Mouse (Mus musculus): ENCODE measurements around the gene Notum. TPM values are rescaled to one million over a fixed set of nuclear protein-coding genes. Genes with fewer than 3 reads are reported as not detected.
A peak's percentile ranks its signal among the peaks of the same experiment; 100 is the strongest.

Gene Notum
- polyA plus RNA-seq, 1 experiment from 2014 or later, result 1.3 TPM

DNA sequence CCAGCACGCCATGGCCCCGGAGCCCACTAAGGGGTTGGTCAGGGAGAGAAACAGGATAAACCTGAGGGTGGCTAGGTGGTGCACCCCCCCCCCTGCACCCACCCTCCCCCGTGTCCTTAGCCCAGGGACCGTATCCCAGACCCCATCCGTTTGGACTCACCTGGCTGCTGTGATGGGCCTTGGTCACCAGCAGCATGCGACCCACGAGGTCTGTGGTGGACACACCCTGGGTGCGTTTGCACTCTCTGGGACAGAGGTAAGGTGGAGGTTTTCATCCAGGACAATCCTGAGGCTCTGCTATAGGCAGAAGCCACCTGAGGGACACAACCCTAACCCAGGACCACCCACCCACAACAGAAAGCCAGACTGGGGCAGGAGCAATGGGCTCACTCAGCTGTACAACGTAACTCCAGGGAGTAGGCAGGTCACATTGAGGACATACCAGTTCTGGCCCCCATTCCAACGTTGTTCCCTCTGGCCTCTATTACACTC lies 47.4 kb downstream of the Notum start:
- Histone ChIP-seq H3K4me2 (ENCODE audit: low read length) (no peak overlapping the region), H3K27me3 (ENCODE audit: control insufficient read depth, insufficient read depth, low read length) (no peaks in the 10 kb centered on the region), H3K9ac (replicated peaks; ENCODE audit: low read length) (no peak overlapping the region), H3K9me3 (ENCODE audit: control insufficient read depth, low read length) (no peaks in the 10 kb centered on the region), H3K27ac (replicated peaks; ENCODE audit: low read depth, low read length) (no peak overlapping the region), H3K36me3 (ENCODE audit: control insufficient read depth, insufficient read depth, low read length) (peaks cover 59% of the 10 kb centered on the region), H3K4me3 (replicated peaks; ENCODE audit: low read depth, low read length) (no peak overlapping the region), H3K4me1 (ENCODE audit: control insufficient read depth, insufficient read depth, low read length) (peaks cover 7% of the 10 kb centered on the region)
- DNase-seq (no peak), ATAC-seq (ENCODE audit: low FRiP score, low TSS enrichment) (no peak)
- 90% methylated on average over 10 of the region's 10 CpGs for WGBS

DNA sequence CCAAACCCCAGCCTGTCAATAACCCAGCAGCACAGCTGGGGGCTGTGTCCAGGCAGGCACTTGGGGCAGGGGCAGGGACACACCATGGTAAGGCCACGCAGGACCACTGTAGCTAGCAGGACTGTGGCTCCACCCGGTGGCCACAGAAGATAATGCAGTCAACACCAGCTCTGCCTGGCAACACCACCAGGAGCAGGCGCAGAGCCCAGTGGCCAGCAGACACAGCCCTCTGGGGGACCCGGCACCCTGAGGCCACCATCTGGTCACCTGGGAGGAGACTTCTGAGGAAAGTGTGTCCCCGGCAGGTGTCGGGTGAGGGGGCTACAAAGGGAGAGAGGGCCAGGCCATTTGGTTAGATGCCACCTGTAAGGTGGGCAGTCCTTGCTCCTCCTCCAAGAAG lies 48.2 kb downstream of the Notum start:
- DNase-seq (peak; percentile 74), ATAC-seq (ENCODE audit: low FRiP score, low TSS enrichment) (0 out of 2 replicates have a peak, but pooled peaks have one; percentile 21)
- Histone ChIP-seq H3K27ac (replicated peaks; ENCODE audit: low read depth, low read length) (no peak overlapping the region), H3K4me3 (replicated peaks; ENCODE audit: low read depth, low read length) (no peak overlapping the region), H3K36me3 (ENCODE audit: control insufficient read depth, insufficient read depth, low read length) (peaks cover 54% of the 10 kb centered on the region), H3K27me3 (ENCODE audit: control insufficient read depth, insufficient read depth, low read length) (no peaks in the 10 kb centered on the region), H3K9me3 (ENCODE audit: control insufficient read depth, low read length) (no peaks in the 10 kb centered on the region), H3K9ac (replicated peaks; ENCODE audit: low read length) (no peak overlapping the region), H3K4me2 (ENCODE audit: low read length) (no peak overlapping the region), H3K4me1 (ENCODE audit: control insufficient read depth, insufficient read depth, low read length) (peaks cover 7% of the 10 kb centered on the region)
- WGBS, result 49% methylated on average over 6 of the region's 6 CpGs

DNA sequence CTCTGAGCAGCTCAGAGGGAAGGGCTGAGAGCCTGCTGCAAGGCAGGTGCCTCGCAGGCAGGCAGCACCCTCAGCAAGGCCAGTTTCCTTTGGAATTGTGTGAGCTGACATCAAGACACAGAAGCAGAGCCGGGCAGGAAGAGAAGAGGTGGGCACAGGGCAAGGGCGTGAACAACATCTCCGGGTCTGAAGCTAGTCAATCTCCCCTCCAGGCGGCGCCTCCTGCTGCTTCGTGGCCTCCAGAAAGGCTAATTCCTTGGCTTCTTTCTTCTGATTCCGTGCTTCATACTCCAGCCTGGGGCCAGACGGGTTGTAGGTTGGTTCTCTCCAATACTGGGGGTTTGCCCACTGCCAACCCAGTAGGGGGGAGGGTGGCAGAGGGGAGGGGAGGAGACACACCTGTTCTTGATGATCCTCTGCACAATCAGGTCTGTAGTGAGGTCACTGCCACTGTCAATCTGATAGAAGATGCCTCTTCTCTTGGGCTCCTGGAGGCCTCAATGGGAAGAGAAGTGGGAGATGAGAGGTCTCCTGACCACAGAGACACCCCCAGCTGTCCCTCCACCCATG lies 50.4 kb downstream of the Notum start:
- H3K9me3 ChIP-seq (ENCODE audit: control insufficient read depth, low read length), result no peaks in the 10 kb centered on the region
- no peaks in the 10 kb centered on the region for H3K4me1 ChIP-seq (ENCODE audit: control insufficient read depth, insufficient read depth, low read length)
- peaks cover 71% of the 10 kb centered on the region for H3K36me3 ChIP-seq (ENCODE audit: control insufficient read depth, insufficient read depth, low read length)
- no peak overlapping the region for H3K4me2 ChIP-seq (ENCODE audit: low read length)
- no peak overlapping the region for H3K27ac ChIP-seq (replicated peaks; ENCODE audit: low read depth, low read length)
- H3K9ac ChIP-seq (replicated peaks; ENCODE audit: low read length), result no peak overlapping the region
- no peak overlapping the region for H3K4me3 ChIP-seq (replicated peaks; ENCODE audit: low read depth, low read length)
- ATAC-seq (ENCODE audit: low FRiP score, low TSS enrichment) (no peak), DNase-seq (no peak)
- H3K27me3 ChIP-seq (ENCODE audit: control insufficient read depth, insufficient read depth, low read length), result no peaks in the 10 kb centered on the region
- 83% methylated on average over 9 of the region's 9 CpGs for WGBS

DNA sequence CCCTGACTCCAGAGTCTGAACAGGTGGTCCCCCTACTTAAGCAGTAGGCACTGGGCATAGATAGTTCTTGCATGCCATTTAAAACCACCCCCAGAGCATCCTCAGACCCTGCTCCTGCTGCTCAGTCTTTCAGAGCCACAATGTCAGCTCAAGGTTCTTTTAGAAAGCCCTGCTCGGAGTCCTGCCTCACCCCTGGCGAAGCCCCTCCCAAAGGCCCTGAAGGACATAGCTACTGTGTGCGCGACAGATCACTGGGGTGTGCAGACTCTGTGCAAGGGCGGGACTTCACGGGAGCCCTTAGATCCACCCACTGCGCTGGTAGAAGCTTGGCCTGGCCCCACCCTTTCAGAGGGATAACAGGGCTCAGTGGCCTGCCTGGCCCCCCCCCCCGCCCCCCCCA lies 51.7 kb downstream of the Notum start:
- ATAC-seq (ENCODE audit: low FRiP score, low TSS enrichment), result no peak
- H3K9me3 ChIP-seq (ENCODE audit: control insufficient read depth, low read length), result no peaks in the 10 kb centered on the region
- no peaks in the 10 kb centered on the region for H3K4me1 ChIP-seq (ENCODE audit: control insufficient read depth, insufficient read depth, low read length)
- WGBS, result 32% methylated on average over 8 of the region's 8 CpGs
- no peak overlapping the region for H3K4me3 ChIP-seq (replicated peaks; ENCODE audit: low read depth, low read length)
- no peak overlapping the region for H3K27ac ChIP-seq (replicated peaks; ENCODE audit: low read depth, low read length)
- no peak overlapping the region for H3K4me2 ChIP-seq (ENCODE audit: low read length)
- DNase-seq, result no peak
- no peak overlapping the region for H3K9ac ChIP-seq (replicated peaks; ENCODE audit: low read length)
- peaks cover 80% of the 10 kb centered on the region for H3K36me3 ChIP-seq (ENCODE audit: control insufficient read depth, insufficient read depth, low read length)
- H3K27me3 ChIP-seq (ENCODE audit: control insufficient read depth, insufficient read depth, low read length), result no peaks in the 10 kb centered on the region

DNA sequence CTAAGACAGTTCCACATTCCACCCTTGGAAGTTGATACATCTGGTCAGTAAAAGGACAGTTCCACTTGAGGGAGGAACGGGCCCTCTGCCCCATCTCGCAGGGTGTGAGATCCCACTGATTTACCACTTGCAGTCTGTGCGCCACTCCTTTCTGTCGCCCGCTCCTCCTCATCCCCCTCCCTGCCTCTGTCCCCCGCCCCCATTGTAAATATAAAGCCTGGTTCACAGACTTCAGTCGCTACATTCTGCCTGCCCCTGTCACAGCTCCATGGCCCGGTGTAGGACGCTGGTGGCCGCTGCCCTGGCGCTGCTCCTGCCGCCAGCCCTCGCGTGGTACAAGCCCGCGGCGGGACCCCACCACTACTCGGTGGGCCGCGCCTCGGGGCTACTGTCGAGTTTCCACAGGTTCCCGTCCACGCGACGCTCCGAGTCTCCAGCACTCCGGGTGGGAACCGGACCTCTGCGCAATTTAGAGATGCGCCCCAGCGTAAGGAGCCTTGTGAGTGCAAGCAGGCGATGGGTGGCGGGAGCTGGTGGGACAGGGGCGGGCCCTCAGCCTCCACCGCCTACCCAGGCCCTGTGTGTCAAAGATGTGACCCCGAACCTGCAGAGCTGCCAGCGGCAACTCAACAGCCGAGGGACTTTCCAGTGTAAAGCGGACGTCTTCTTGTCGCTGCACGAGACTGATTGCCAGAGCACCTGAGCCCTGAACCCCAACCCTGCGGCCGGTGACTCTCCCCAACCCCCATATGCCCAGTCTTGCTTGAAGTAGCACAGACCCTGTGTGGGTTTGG lies 52.5 kb downstream of the Notum start, which contains the start of gene Npb:
TSS of gene Npb (plus strand) at position 237 of the 794 bp plus-strand sequence.
- Histone ChIP-seq H3K4me1 (ENCODE audit: control insufficient read depth, insufficient read depth, low read length) (no peaks in the 10 kb centered on the region), H3K36me3 (ENCODE audit: control insufficient read depth, insufficient read depth, low read length) (peaks cover 80% of the 10 kb centered on the region), H3K9ac (replicated peaks; ENCODE audit: low read length) (0 out of 2 replicates have a peak within 1 kb of the TSS, but pooled peaks have one; percentile 7), H3K4me2 (ENCODE audit: low read length) (peak within 1 kb of the TSS; percentile 13), H3K27me3 (ENCODE audit: control insufficient read depth, insufficient read depth, low read length) (no peaks in the 10 kb centered on the region), H3K27ac (replicated peaks; ENCODE audit: low read depth, low read length) (no peak within 1 kb of the TSS), H3K4me3 (replicated peaks; ENCODE audit: low read depth, low read length) (no peak within 1 kb of the TSS; the same call in 1 of the 2 replicates), H3K9me3 (ENCODE audit: control insufficient read depth, low read length) (no peaks in the 10 kb centered on the region)
- ATAC-seq (ENCODE audit: low FRiP score, low TSS enrichment), result no peak
- DNase-seq, result peak; percentile 10
- WGBS, result 5% methylated on average over 45 of the region's 45 CpGs

DNA sequence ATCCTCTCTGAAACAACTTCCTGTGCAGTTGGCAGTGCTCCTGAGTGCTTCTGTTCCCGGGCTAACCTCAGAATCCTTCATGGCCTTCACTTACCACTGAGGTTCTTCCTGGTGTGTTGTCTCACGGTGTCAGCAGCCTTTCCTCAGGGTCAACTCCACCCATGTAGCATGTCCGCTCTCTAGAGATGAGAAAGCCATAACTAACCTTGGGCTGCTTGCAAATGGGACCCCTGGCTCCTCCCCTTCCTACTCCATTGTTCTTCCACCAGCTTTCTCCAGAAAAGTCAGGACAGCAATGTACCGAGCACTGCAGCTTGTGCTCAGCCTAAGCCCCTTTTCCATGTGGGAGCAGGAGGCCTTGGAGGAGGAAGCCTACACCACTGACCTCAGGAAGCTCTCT lies 54.2 kb downstream of the Notum start:
- no peaks in the 10 kb centered on the region for H3K9me3 ChIP-seq (ENCODE audit: control insufficient read depth, low read length)

DNA sequence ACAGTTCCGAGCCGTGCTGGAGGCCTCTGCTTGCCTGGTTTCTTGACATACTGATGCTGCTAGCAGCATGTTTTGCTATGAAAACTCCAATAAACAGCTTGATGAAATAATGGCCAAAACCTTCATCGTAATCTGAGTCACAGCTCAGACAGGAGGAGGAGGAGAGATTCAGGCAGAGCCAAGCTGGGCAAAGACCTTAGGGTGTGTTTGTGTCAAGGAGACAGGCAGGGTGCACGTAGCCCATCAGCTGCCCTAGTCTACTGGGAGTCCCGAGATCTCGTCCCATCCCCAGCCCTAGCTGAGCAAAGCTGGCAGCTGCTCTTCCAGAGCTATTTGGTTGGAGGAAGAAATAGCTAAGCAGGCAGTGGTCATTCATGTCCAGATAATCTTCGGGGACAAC lies 55.3 kb downstream of the Notum start:
- Histone ChIP-seq H3K9ac (replicated peaks; ENCODE audit: low read length) (no peak overlapping the region), H3K4me1 (ENCODE audit: control insufficient read depth, insufficient read depth, low read length) (no peaks in the 10 kb centered on the region), H3K4me3 (replicated peaks; ENCODE audit: low read depth, low read length) (no peak overlapping the region), H3K27me3 (ENCODE audit: control insufficient read depth, insufficient read depth, low read length) (no peaks in the 10 kb centered on the region), H3K27ac (replicated peaks; ENCODE audit: low read depth, low read length) (no peak overlapping the region), H3K36me3 (ENCODE audit: control insufficient read depth, insufficient read depth, low read length) (peaks cover 73% of the 10 kb centered on the region), H3K4me2 (ENCODE audit: low read length) (no peak overlapping the region), H3K9me3 (ENCODE audit: control insufficient read depth, low read length) (no peaks in the 10 kb centered on the region)
- no peak for DNase-seq
- ATAC-seq (ENCODE audit: low FRiP score, low TSS enrichment), result no peak
- WGBS, result 90% methylated on average over 7 of the region's 7 CpGs

More for the DNA sequence above, 54.2 kb downstream of the Notum start:
- WGBS, result 81% methylated on average over 4 of the region's 4 CpGs
- H3K4me1 ChIP-seq (ENCODE audit: control insufficient read depth, insufficient read depth, low read length), result no peaks in the 10 kb centered on the region
- H3K27ac ChIP-seq (replicated peaks; ENCODE audit: low read depth, low read length), result no peak overlapping the region
- no peaks in the 10 kb centered on the region for H3K27me3 ChIP-seq (ENCODE audit: control insufficient read depth, insufficient read depth, low read length)
- ATAC-seq (ENCODE audit: low FRiP score, low TSS enrichment) (no peak), DNase-seq (no peak)
- no peak overlapping the region for H3K4me3 ChIP-seq (replicated peaks; ENCODE audit: low read depth, low read length)
- no peak overlapping the region for H3K4me2 ChIP-seq (ENCODE audit: low read length)
- H3K36me3 ChIP-seq (ENCODE audit: control insufficient read depth, insufficient read depth, low read length), result peaks cover 78% of the 10 kb centered on the region
- no peak overlapping the region for H3K9ac ChIP-seq (replicated peaks; ENCODE audit: low read length)

All from midbrain, embryonic 14.5 days (tissue).